Mouse (Mus musculus) kidney, adult 2 months (tissue): ENCODE measurements around the gene Klhl3.

ENCODE experiments used
- CTCF ChIP-seq: fragments of 200-500 bp; conservative IDR thresholded peaks from 2 replicates; pipeline ENCODE4 v1.5.1; 2011; ENCODE audit warnings: low read depth, mild to moderate bottlenecking, control low read depth, low read length, moderate library complexity, mixed read lengths; ENCODE audit not compliant: insufficient read depth, insufficient read length
- POLR2A ChIP-seq: fragments of 200-500 bp; IDR thresholded peaks from one replicate; pipeline ENCODE4 v1.6.1; 2011; ENCODE audit warnings: low read depth, low read length, control low read depth

GRCm38 (mm10) chr13:58084396-58084795 is 29.0 kb downstream of the Klhl3 start:
- no peak for TF ChIP-seq CTCF
- no peak for TF ChIP-seq POLR2A
